Mouse (Mus musculus): ENCODE measurements around the gene Hhip.

DNA sequence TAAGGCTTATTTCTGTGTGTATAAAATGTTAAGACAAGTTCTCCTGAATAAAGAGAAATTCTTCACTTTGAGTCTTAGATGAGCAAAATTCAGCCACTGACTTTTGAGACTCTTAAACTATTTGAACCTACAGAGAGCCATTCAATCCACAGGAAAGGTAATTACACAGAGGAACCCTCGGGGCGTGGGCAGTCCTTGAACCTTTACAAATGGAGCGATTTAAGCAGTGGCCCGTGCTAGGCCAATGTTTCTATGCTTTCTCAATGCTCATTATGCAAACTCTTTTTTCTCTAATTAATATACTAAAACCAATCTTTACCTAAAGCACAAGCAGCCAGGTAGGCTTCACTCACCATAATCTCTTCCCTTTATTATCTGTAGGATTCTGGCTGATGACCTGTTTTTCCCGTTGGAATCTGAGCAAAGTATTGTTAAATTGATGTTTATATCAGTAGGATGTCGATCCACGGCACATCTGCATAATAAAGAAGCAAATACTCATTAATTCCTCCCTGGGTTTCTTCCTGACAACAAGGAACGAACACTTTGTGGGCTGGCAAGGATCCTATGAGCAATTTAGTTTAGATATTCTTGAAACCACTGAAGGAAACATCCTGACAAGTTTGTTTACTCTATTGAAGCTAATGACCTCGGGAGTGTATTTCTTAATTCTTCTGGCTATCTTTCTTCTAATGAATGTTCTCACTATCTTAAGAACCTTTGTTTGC is 65.5 kb downstream of the Hhip start:
- no peak for TF ChIP-seq CTCF (IDR thresholded peaks at IDR 0.05; ENCODE audit: low read depth)
- no peak for TF ChIP-seq EP300 (IDR thresholded peaks at IDR 0.05; ENCODE audit: low read depth)

All from heart, postnatal 0 days (tissue).